Mouse (Mus musculus): ENCODE data around the gene Pou6f1. TPM values are rescaled to one million over a fixed set of nuclear protein-coding genes. Genes with fewer than 3 reads are reported as not detected.
"Not testable (repeated sequence)": the region's sequence is repeated elsewhere in the genome, so short reads cannot be mapped to it uniquely, and the experiment has no call there.

Gene Pou6f1
- polyA plus RNA-seq, 1 experiment from 2014 or later, result 6.6 TPM

- H3K36me3 ChIP-seq, result no peaks in the 10 kb centered on the region
- no peaks in the 10 kb centered on the region for H3K9me3 ChIP-seq
- H3K4me3 ChIP-seq (replicated peaks), result no peak overlapping the region
- H3K4me1 ChIP-seq (replicated peaks), result peaks cover 32% of the 10 kb centered on the region
- H3K27ac ChIP-seq, result no peak overlapping the region
- ATAC-seq (ENCODE audit: insufficient number of reproducible peaks, insufficient read depth, low FRiP score, low TSS enrichment, low read depth), result no peak
- no peak overlapping the region for H3K4me2 ChIP-seq
- H3K27me3 ChIP-seq, result peaks cover 49% of the 10 kb centered on the region
- 91% methylated on average over 5 of the region's 5 CpGs for WGBS
- H3K9ac ChIP-seq (replicated peaks), result no peak overlapping the region
Observed at GRCm38 (mm10) chr15:100632323-100632722, 32.5 kb upstream of the Pou6f1 start.

- Histone ChIP-seq H3K9me3 (no peaks in the 10 kb centered on the region), H3K9ac (replicated peaks) (no peak overlapping the region), H3K4me3 (replicated peaks) (no peak overlapping the region), H3K36me3 (no peaks in the 10 kb centered on the region), H3K27ac (no peak overlapping the region), H3K27me3 (peaks cover 42% of the 10 kb centered on the region), H3K4me1 (replicated peaks) (peaks cover 25% of the 10 kb centered on the region), H3K4me2 (no peak overlapping the region)
- 78% methylated on average over 12 of the region's 12 CpGs for WGBS
- ATAC-seq (ENCODE audit: insufficient number of reproducible peaks, insufficient read depth, low FRiP score, low TSS enrichment, low read depth), result no peak
Observed at GRCm38 (mm10) chr15:100631454-100632170, 31.8 kb upstream of the Pou6f1 start.

GRCm38 (mm10) chr15:100630126-100630525 is 30.3 kb upstream of the Pou6f1 start:
- H3K27ac ChIP-seq, result no peak overlapping the region
- ATAC-seq (ENCODE audit: insufficient number of reproducible peaks, insufficient read depth, low FRiP score, low TSS enrichment, low read depth), result no peak
- no peak overlapping the region for H3K9ac ChIP-seq (replicated peaks)
- H3K27me3 ChIP-seq, result peaks cover 28% of the 10 kb centered on the region
- 65% methylated on average over 3 of the region's 3 CpGs for WGBS
- H3K9me3 ChIP-seq, result no peaks in the 10 kb centered on the region
- H3K4me2 ChIP-seq, result no peak overlapping the region
- H3K4me1 ChIP-seq (replicated peaks), result peaks cover 13% of the 10 kb centered on the region
- no peak overlapping the region for H3K4me3 ChIP-seq (replicated peaks)
- no peaks in the 10 kb centered on the region for H3K36me3 ChIP-seq

- H3K9ac ChIP-seq (replicated peaks), result no peak overlapping the region
- H3K4me3 ChIP-seq (replicated peaks), result no peak overlapping the region
- no peak for ATAC-seq (ENCODE audit: insufficient number of reproducible peaks, insufficient read depth, low FRiP score, low TSS enrichment, low read depth)
- H3K27ac ChIP-seq, result no peak overlapping the region
- H3K4me1 ChIP-seq (replicated peaks), result peaks cover 12% of the 10 kb centered on the region
- WGBS, result 42% methylated on average over 7 of the region's 7 CpGs
- H3K4me2 ChIP-seq, result no peak overlapping the region
- no peaks in the 10 kb centered on the region for H3K36me3 ChIP-seq
- H3K27me3 ChIP-seq, result peaks cover 16% of the 10 kb centered on the region
- H3K9me3 ChIP-seq, result no peaks in the 10 kb centered on the region
Observed at GRCm38 (mm10) chr15:100628797-100629196, 29.0 kb upstream of the Pou6f1 start.

- 0 out of 2 replicates have a peak overlapping the region, but pooled peaks have one; percentile 8 for H3K27ac ChIP-seq
- 0 out of 2 replicates have a peak overlapping the region, but pooled peaks have one; percentile 23 for H3K9ac ChIP-seq (replicated peaks)
- peak overlapping the region; percentile 28 for H3K4me2 ChIP-seq
Observed at GRCm38 (mm10) chr15:100627774-100628370, 28.1 kb upstream of the Pou6f1 start.

GRCm38 (mm10) chr15:100627287-100627686 is 27.5 kb upstream of the Pou6f1 start:
- H3K36me3 ChIP-seq, result no peaks in the 10 kb centered on the region
- no peak for ATAC-seq (ENCODE audit: insufficient number of reproducible peaks, insufficient read depth, low FRiP score, low TSS enrichment, low read depth)
- peaks cover 12% of the 10 kb centered on the region for H3K4me1 ChIP-seq (replicated peaks)
- no peak overlapping the region for H3K9ac ChIP-seq (replicated peaks)
- 15% methylated on average over 10 of the region's 10 CpGs for WGBS
- peaks cover 4% of the 10 kb centered on the region; the same call in 1 of the 2 replicates for H3K27me3 ChIP-seq
- no peak overlapping the region for H3K4me3 ChIP-seq (replicated peaks)
- no peak overlapping the region for H3K27ac ChIP-seq
- H3K9me3 ChIP-seq, result no peaks in the 10 kb centered on the region
- H3K4me2 ChIP-seq, result no peak overlapping the region

More at GRCm38 (mm10) chr15:100627774-100628370, 28.1 kb upstream of the Pou6f1 start:
- H3K9me3 ChIP-seq, result no peaks in the 10 kb centered on the region
- no peak overlapping the region for H3K4me3 ChIP-seq (replicated peaks)
- no peak for ATAC-seq (ENCODE audit: insufficient number of reproducible peaks, insufficient read depth, low FRiP score, low TSS enrichment, low read depth)
- 6% methylated on average over 11 of the region's 11 CpGs for WGBS
- peaks cover 12% of the 10 kb centered on the region for H3K4me1 ChIP-seq (replicated peaks)
- no peaks in the 10 kb centered on the region for H3K36me3 ChIP-seq
- peaks cover 8% of the 10 kb centered on the region for H3K27me3 ChIP-seq

- no peak overlapping the region for H3K9ac ChIP-seq (replicated peaks)
- 85% methylated on average over 3 of the region's 3 CpGs for WGBS
- H3K4me3 ChIP-seq (replicated peaks), result no peak overlapping the region
- no peaks in the 10 kb centered on the region for H3K9me3 ChIP-seq
- peaks cover 12% of the 10 kb centered on the region for H3K4me1 ChIP-seq (replicated peaks)
- peaks cover 16% of the 10 kb centered on the region for H3K36me3 ChIP-seq
- no peaks in the 10 kb centered on the region for H3K27me3 ChIP-seq
- H3K27ac ChIP-seq, result no peak overlapping the region
- no peak for ATAC-seq (ENCODE audit: insufficient number of reproducible peaks, insufficient read depth, low FRiP score, low TSS enrichment, low read depth)
- H3K4me2 ChIP-seq, result no peak overlapping the region
Observed at GRCm38 (mm10) chr15:100624435-100624834, 24.7 kb upstream of the Pou6f1 start.

GRCm38 (mm10) chr15:100623754-100624153 is 24.0 kb upstream of the Pou6f1 start:
- ATAC-seq (ENCODE audit: insufficient number of reproducible peaks, insufficient read depth, low FRiP score, low TSS enrichment, low read depth), result no peak
- no peak overlapping the region for H3K9ac ChIP-seq (replicated peaks)
- WGBS, result 85% methylated on average over 9 of the region's 9 CpGs
- peaks cover 23% of the 10 kb centered on the region for H3K36me3 ChIP-seq
- peaks cover 12% of the 10 kb centered on the region for H3K4me1 ChIP-seq (replicated peaks)
- H3K4me2 ChIP-seq, result no peak overlapping the region
- H3K27me3 ChIP-seq, result no peaks in the 10 kb centered on the region
- H3K9me3 ChIP-seq, result no peaks in the 10 kb centered on the region
- H3K4me3 ChIP-seq (replicated peaks), result no peak overlapping the region
- H3K27ac ChIP-seq, result no peak overlapping the region

GRCm38 (mm10) chr15:100622164-100622563 is 22.4 kb upstream of the Pou6f1 start:
- Histone ChIP-seq H3K4me3 (replicated peaks) (no peak overlapping the region), H3K27ac (no peak overlapping the region), H3K4me1 (replicated peaks) (no peaks in the 10 kb centered on the region), H3K36me3 (peaks cover 36% of the 10 kb centered on the region), H3K27me3 (no peaks in the 10 kb centered on the region), H3K9me3 (no peaks in the 10 kb centered on the region), H3K9ac (replicated peaks) (no peak overlapping the region), H3K4me2 (no peak overlapping the region)
- no peak for ATAC-seq (ENCODE audit: insufficient number of reproducible peaks, insufficient read depth, low FRiP score, low TSS enrichment, low read depth)
- 86% methylated on average over 7 of the region's 7 CpGs for WGBS

GRCm38 (mm10) chr15:100621671-100622070 is 21.9 kb upstream of the Pou6f1 start:
- not testable (repeated sequence) for ATAC-seq (ENCODE audit: insufficient number of reproducible peaks, insufficient read depth, low FRiP score, low TSS enrichment, low read depth); H3K27ac ChIP-seq; H3K4me3 ChIP-seq (replicated peaks); H3K4me2 ChIP-seq; H3K9me3 ChIP-seq; H3K4me1 ChIP-seq (replicated peaks); H3K9ac ChIP-seq (replicated peaks); H3K27me3 ChIP-seq
- WGBS, result 71% methylated on average over 9 of the region's 9 CpGs
- peaks cover 36% of the 10 kb centered on the region for H3K36me3 ChIP-seq

- no peak overlapping the region for H3K4me2 ChIP-seq
- H3K27ac ChIP-seq, result no peak overlapping the region
- H3K9me3 ChIP-seq, result no peaks in the 10 kb centered on the region
- peaks cover 12% of the 10 kb centered on the region for H3K4me1 ChIP-seq (replicated peaks)
- ATAC-seq (ENCODE audit: insufficient number of reproducible peaks, insufficient read depth, low FRiP score, low TSS enrichment, low read depth), result no peak
- no peaks in the 10 kb centered on the region for H3K27me3 ChIP-seq
- peaks cover 36% of the 10 kb centered on the region for H3K36me3 ChIP-seq
- H3K4me3 ChIP-seq (replicated peaks), result no peak overlapping the region
- WGBS, result 84% methylated on average over 7 of the region's 7 CpGs
- H3K9ac ChIP-seq (replicated peaks), result no peak overlapping the region
Observed at GRCm38 (mm10) chr15:100619200-100619599, 19.4 kb upstream of the Pou6f1 start.
